Mouse (Mus musculus) liver, postnatal 0 days (tissue): Measurements from ENCODE around the gene Atad1. TPM values are rescaled to one million over a fixed set of nuclear protein-coding genes. Genes with fewer than 3 reads are reported as not detected.
"Not testable (repeated sequence)": the region's sequence is repeated elsewhere in the genome, so short reads cannot be mapped to it uniquely, and the experiment has no call there.

ENCODE experiments used
- ATAC-seq: fragments of 200-750 bp; cut with Nextera tagmentation; 2 replicates; pipeline ENCODE4 v1.8.0; 2017; ENCODE audit warnings: mild to moderate bottlenecking, moderate library complexity
- DNase-seq: peaks from one replicate; pipeline ENCODE4 v3.0.0-alpha.2; 2016
- H3K27ac ChIP-seq: fragments of 300-500 bp; sonication (generic); 2 replicates; pipeline ENCODE4 v1.5.1; 2014; ENCODE audit warnings: antibody characterized with exemption, moderate library complexity, mild to moderate bottlenecking, low read depth
- H3K27me3 ChIP-seq: fragments of 300-500 bp; sonication (generic); 2 replicates; pipeline ENCODE4 v1.6.1; 2014; ENCODE audit warnings: low read length, control low read depth, mixed read lengths; ENCODE audit not compliant: insufficient read depth
- H3K36me3 ChIP-seq: fragments of 300-500 bp; sonication (generic); replicated peaks from 2 replicates; pipeline ENCODE4 v1.6.1; 2014; ENCODE audit warnings: mild to moderate bottlenecking, control low read depth, low read length, moderate library complexity, mixed read lengths; ENCODE audit not compliant: insufficient read depth
- H3K4me1 ChIP-seq: fragments of 300-500 bp; sonication (generic); 2 replicates; pipeline ENCODE4 v1.6.1; 2014; ENCODE audit warnings: antibody characterized with exemption, mild to moderate bottlenecking, control low read depth; ENCODE audit not compliant: insufficient read depth
- H3K4me2 ChIP-seq: fragments of 300-500 bp; sonication (generic); 2 replicates; pipeline ENCODE4 v1.6.1; 2014; ENCODE audit warnings: low read depth, mild to moderate bottlenecking, low read length, moderate library complexity, mixed read lengths
- H3K4me3 ChIP-seq: fragments of 300-500 bp; sonication (generic); 2 replicates; pipeline ENCODE4 v1.5.1; 2014; ENCODE audit warnings: low read depth, low read length
- H3K9ac ChIP-seq: fragments of 300-500 bp; sonication (generic); replicated peaks from 2 replicates; pipeline ENCODE4 v1.6.1; 2014; ENCODE audit warnings: mild to moderate bottlenecking, moderate library complexity
- H3K9me3 ChIP-seq: fragments of 300-500 bp; sonication (generic); 2 replicates; pipeline ENCODE4 v1.6.1; 2016; ENCODE audit warnings: mild to moderate bottlenecking, control low read depth, low read length, mixed read lengths
- CTCF ChIP-seq: sonication (generic); IDR thresholded peaks from 2 replicates; pipeline ENCODE4 v1.5.1; 2016; ENCODE audit warnings: antibody characterized with exemption, low read depth
- EP300 ChIP-seq: IDR thresholded peaks from 2 replicates; pipeline ENCODE4 v1.6.1; 2016; ENCODE audit warnings: antibody characterized with exemption, low read depth, mild to moderate bottlenecking
- WGBS: fragments of 180-500 bp; shearing (Covaris S2); extraction: QIAGEN DNeasy Blood & Tissue Kit; methylation state at CpG from one replicate; pipeline ENCODE4 v1.1.7; 2014; ENCODE audit not compliant: insufficient replicate concordance; 5-methylcytosine and 5-hydroxymethylcytosine counted together
- polyA plus RNA-seq: library from polyadenylated mRNA; unstranded; fragments of >200 nt; fragmentation: Nextera tagmentation; extraction: Ambion mirVana; gene quantifications from 2 replicates; pipeline ENCODE4 v1.2.1, GENCODE M21; 2015

Gene Atad1
- polyA plus RNA-seq, 1 experiment from 2014 or later = 25.9 TPM

- no peak for TF ChIP-seq EP300
- peak; percentile 57 for TF ChIP-seq CTCF
- no peaks in the 10 kb centered on the region for H3K4me1 ChIP-seq
- no peaks in the 10 kb centered on the region for H3K9me3 ChIP-seq
- DNase-seq = no peak
- no peak overlapping the region for H3K27ac ChIP-seq
- no peak overlapping the region for H3K9ac ChIP-seq
- no peak overlapping the region for H3K4me2 ChIP-seq
- ATAC-seq = no peak
- H3K27me3 ChIP-seq = no peaks in the 10 kb centered on the region
- H3K36me3 ChIP-seq = peaks cover 31% of the 10 kb centered on the region
- WGBS = 53% methylated on average over 6 of the region's 6 CpGs
- no peak overlapping the region for H3K4me3 ChIP-seq
Measured at GRCm38 (mm10) chr19:32689724-32690123, 49.9 kb downstream of the Atad1 start.

GRCm38 (mm10) chr19:32688227-32688626 is 51.4 kb downstream of the Atad1 start:
- H3K9me3 ChIP-seq, H3K27me3 ChIP-seq, H3K4me2 ChIP-seq, DNase-seq, H3K9ac ChIP-seq, H3K4me1 ChIP-seq, H3K27ac ChIP-seq, H3K4me3 ChIP-seq, ATAC-seq: not testable (repeated sequence)
- peaks cover 20% of the 10 kb centered on the region for H3K36me3 ChIP-seq
- WGBS = 65% methylated on average over 3 of the region's 3 CpGs

GRCm38 (mm10) chr19:32687721-32688120 is 51.9 kb downstream of the Atad1 start:
- Histone ChIP-seq H3K9ac (no peak overlapping the region), H3K27ac (no peak overlapping the region), H3K4me1 (no peaks in the 10 kb centered on the region), H3K27me3 (no peaks in the 10 kb centered on the region), H3K36me3 (peaks cover 23% of the 10 kb centered on the region), H3K9me3 (no peaks in the 10 kb centered on the region), H3K4me3 (no peak overlapping the region), H3K4me2 (no peak overlapping the region)
- ATAC-seq = no peak
- DNase-seq = no peak
- no peak for TF ChIP-seq EP300
- TF ChIP-seq CTCF = no peak
- WGBS = 85% methylated on average over 5 of the region's 5 CpGs

- Histone ChIP-seq H3K4me3 (no peak overlapping the region), H3K9me3 (no peaks in the 10 kb centered on the region), H3K4me1 (no peaks in the 10 kb centered on the region), H3K36me3 (peaks cover 24% of the 10 kb centered on the region), H3K9ac (no peak overlapping the region), H3K4me2 (no peak overlapping the region), H3K27ac (no peak overlapping the region), H3K27me3 (no peaks in the 10 kb centered on the region)
- DNase-seq = no peak
- no peak for ATAC-seq
- 82% methylated on average over 5 of the region's 5 CpGs for WGBS
- TF ChIP-seq EP300 (no peak), CTCF (no peak)
Measured at GRCm38 (mm10) chr19:32683081-32683480, 56.5 kb downstream of the Atad1 start.

- ATAC-seq (no peak), DNase-seq (no peak)
- Histone ChIP-seq H3K27me3 (no peaks in the 10 kb centered on the region), H3K36me3 (peaks cover 25% of the 10 kb centered on the region), H3K4me2 (peak overlapping the region; percentile 33), H3K4me1 (no peaks in the 10 kb centered on the region), H3K9me3 (no peaks in the 10 kb centered on the region), H3K4me3 (no peak overlapping the region; the same call in 1 of the 2 replicates), H3K27ac (no peak overlapping the region), H3K9ac (no peak overlapping the region)
- TF ChIP-seq CTCF (no peak), EP300 (no peak)
- WGBS = 70% methylated on average over 2 of the region's 2 CpGs
Measured at GRCm38 (mm10) chr19:32680894-32681293, 58.7 kb downstream of the Atad1 start.

- Histone ChIP-seq H3K9me3 (no peaks in the 10 kb centered on the region), H3K36me3 (peaks cover 36% of the 10 kb centered on the region), H3K4me1 (no peaks in the 10 kb centered on the region), H3K9ac (no peak overlapping the region), H3K4me2 (no peak overlapping the region), H3K27ac (no peak overlapping the region), H3K4me3 (no peak overlapping the region), H3K27me3 (no peaks in the 10 kb centered on the region)
- DNase-seq (no peak), ATAC-seq (no peak)
- TF ChIP-seq CTCF (no peak), EP300 (no peak)
- WGBS = 86% methylated on average over 3 of the region's 3 CpGs
Measured at GRCm38 (mm10) chr19:32675766-32676165, 63.8 kb downstream of the Atad1 start.

- not testable (repeated sequence) for H3K4me1 ChIP-seq, H3K27ac ChIP-seq, H3K4me2 ChIP-seq, H3K9ac ChIP-seq, H3K9me3 ChIP-seq, H3K4me3 ChIP-seq, H3K27me3 ChIP-seq, DNase-seq
- peak; percentile 63; the same call in 1 of the 2 replicates for ATAC-seq
- 69% methylated on average over 1 of the region's 1 CpGs for WGBS
- H3K36me3 ChIP-seq = peaks cover 14% of the 10 kb centered on the region
Measured at GRCm38 (mm10) chr19:32667830-32668229, 71.8 kb downstream of the Atad1 start.
